Mouse (Mus musculus) fibroblast of lung, adult 2 months (primary cell): ENCODE data around the gene Gm10837.

Source experiments
- DNase-seq: peaks from one replicate; pipeline ENCODE4 v3.0.0-alpha.2; 2011; ENCODE audit warnings: low read depth

Gene Gm10837

GRCm38 (mm10) chr14:122464763-122465741 lies 25.3 kb upstream of the Gm10837 start, which contains the start of gene Zic5:
TSS of gene Zic5 (minus strand) at chr14:122465677.
- no peak for DNase-seq

GRCm38 (mm10) chr14:122465931-122466490 lies 24.4 kb upstream of the Gm10837 start:
- no peak for DNase-seq

GRCm38 (mm10) chr14:122466756-122467362 lies 23.5 kb upstream of the Gm10837 start:
- DNase-seq, result no peak

- DNase-seq, result no peak
Measured at GRCm38 (mm10) chr14:122467926-122468841, 22.2 kb upstream of the Gm10837 start.

GRCm38 (mm10) chr14:122468971-122469755 lies 21.2 kb upstream of the Gm10837 start:
- DNase-seq, result no peak

- no peak for DNase-seq
Measured at GRCm38 (mm10) chr14:122471449-122472085, 18.8 kb upstream of the Gm10837 start.

GRCm38 (mm10) chr14:122472161-122472560 lies 18.2 kb upstream of the Gm10837 start:
- DNase-seq, result no peak

GRCm38 (mm10) chr14:122472647-122473046 lies 17.7 kb upstream of the Gm10837 start:
- no peak for DNase-seq

- no peak for DNase-seq
Measured at GRCm38 (mm10) chr14:122473211-122473751, 17.1 kb upstream of the Gm10837 start.

- DNase-seq, result no peak
Measured at GRCm38 (mm10) chr14:122474041-122474890, 16.1 kb upstream of the Gm10837 start.

- DNase-seq, result no peak
Measured at GRCm38 (mm10) chr14:122474891-122475556, 15.4 kb upstream of the Gm10837 start, which contains the start of gene Zic2. TSS of gene Zic2 (plus strand) at chr14:122475435.

- no peak for DNase-seq
Measured at GRCm38 (mm10) chr14:122475557-122476040, 14.8 kb upstream of the Gm10837 start.

GRCm38 (mm10) chr14:122476041-122476821 lies 14.2 kb upstream of the Gm10837 start:
- DNase-seq, result no peak

GRCm38 (mm10) chr14:122476822-122477215 lies 13.6 kb upstream of the Gm10837 start:
- DNase-seq, result no peak

- no peak for DNase-seq
Measured at GRCm38 (mm10) chr14:122477261-122477671, 13.1 kb upstream of the Gm10837 start.

- no peak for DNase-seq
Measured at GRCm38 (mm10) chr14:122477971-122478573, 12.3 kb upstream of the Gm10837 start.

- DNase-seq, result no peak
Measured at GRCm38 (mm10) chr14:122478574-122479011, 11.8 kb upstream of the Gm10837 start.
